Mouse (Mus musculus): ENCODE data around the gene Nradd. TPM values are rescaled to one million over a fixed set of nuclear protein-coding genes. Genes with fewer than 3 reads are reported as not detected.

The Nradd gene
- polyA plus RNA-seq, 1 experiment: 3.7 TPM

DNA sequence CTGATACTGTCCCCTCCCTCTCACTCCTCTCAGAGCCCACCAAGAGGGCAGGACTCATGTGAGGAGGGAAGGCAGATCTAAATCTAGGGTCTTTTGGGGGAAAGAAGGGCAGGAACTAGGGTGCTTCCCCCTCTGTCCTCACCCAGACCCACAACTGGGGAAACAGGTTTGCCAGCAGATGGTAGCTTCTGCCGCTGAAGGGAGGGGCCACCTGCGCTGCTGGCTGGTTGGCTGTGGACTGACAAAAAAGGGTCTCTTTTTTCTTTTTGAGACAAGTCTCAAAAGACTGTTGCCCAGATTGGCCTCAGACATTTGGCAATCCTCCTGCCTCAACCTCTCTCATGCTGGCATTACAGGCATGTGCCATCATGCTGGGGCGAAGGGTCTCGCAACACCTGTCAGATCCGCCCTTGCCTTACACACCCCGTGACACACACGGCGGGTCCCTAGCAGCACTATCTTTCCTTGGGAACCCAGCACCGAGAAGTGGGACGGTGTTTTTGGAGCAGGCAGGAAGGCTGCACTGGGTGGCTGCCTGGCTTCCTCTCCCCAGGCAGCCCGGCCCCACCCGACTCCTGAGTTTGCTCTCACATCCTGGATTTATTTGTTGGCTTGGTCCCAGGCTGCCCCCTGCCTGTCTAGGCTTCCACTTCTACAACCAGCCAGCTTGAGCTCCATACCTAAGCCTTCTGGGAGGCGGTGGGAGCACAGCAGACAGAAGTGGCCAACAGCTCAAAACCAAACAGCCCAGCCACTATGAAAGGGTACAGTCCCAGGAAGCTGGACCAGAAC is 27.9 kb upstream of the Nradd start:
- peaks cover 20% of the 10 kb centered on the region for H3K4me1 ChIP-seq (ENCODE audit: control insufficient read depth, insufficient read depth, insufficient read length, low read length)
- TF ChIP-seq CTCF (IDR thresholded peaks at IDR 0.05; ENCODE audit: extremely low read depth, insufficient read length, insufficient replicate concordance, low read depth, low read length) (no peak), POLR2A (IDR thresholded peaks at IDR 0.05; ENCODE audit: low read depth, low read length) (no peak)
- H3K4me3 ChIP-seq (ENCODE audit: low read depth, low read length): peak overlapping the region; percentile 76
- 0 out of 2 replicates have a peak, but pooled peaks cover 1% of the 10 kb centered on the region for H3K36me3 ChIP-seq (ENCODE audit: control insufficient read depth, insufficient read depth, low read length)
- no peaks in the 10 kb centered on the region for H3K27me3 ChIP-seq (ENCODE audit: control insufficient read depth, insufficient read depth, low read length)
- peak overlapping the region; percentile 59 for H3K27ac ChIP-seq (ENCODE audit: insufficient read depth, low read depth, low read length)
- 10% methylated on average over 13 of the region's 13 CpGs for WGBS

DNA sequence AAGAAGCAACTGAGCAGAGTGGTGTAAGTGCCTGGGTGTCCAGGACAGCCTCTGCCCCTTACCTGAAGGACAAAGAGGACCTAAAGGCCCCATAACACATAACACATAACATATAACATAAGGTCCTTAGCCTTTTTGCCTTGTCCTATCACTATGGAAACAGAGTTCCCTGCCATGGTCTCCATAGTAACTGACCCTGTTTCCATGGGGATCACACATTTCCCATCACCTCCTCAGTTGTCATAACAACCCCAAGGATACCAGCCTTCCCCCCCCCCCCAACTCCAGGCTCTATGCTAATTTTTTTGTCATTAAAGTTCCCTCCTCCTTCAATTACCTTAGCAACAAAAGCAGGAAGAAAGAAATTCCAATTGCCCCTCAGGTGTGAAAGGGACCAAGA is 25.5 kb upstream of the Nradd start:
- no peaks in the 10 kb centered on the region for H3K27me3 ChIP-seq (ENCODE audit: control insufficient read depth, insufficient read depth, low read length)
- H3K4me3 ChIP-seq (ENCODE audit: low read depth, low read length): no peak overlapping the region
- no peak overlapping the region for H3K27ac ChIP-seq (ENCODE audit: insufficient read depth, low read depth, low read length)
- TF ChIP-seq POLR2A (IDR thresholded peaks at IDR 0.05; ENCODE audit: low read depth, low read length): no peak
- no peak for TF ChIP-seq CTCF (IDR thresholded peaks at IDR 0.05; ENCODE audit: extremely low read depth, insufficient read length, insufficient replicate concordance, low read depth, low read length)
- peaks cover 21% of the 10 kb centered on the region for H3K4me1 ChIP-seq (ENCODE audit: control insufficient read depth, insufficient read depth, insufficient read length, low read length)
- 0 out of 2 replicates have a peak, but pooled peaks cover 1% of the 10 kb centered on the region for H3K36me3 ChIP-seq (ENCODE audit: control insufficient read depth, insufficient read depth, low read length)

DNA sequence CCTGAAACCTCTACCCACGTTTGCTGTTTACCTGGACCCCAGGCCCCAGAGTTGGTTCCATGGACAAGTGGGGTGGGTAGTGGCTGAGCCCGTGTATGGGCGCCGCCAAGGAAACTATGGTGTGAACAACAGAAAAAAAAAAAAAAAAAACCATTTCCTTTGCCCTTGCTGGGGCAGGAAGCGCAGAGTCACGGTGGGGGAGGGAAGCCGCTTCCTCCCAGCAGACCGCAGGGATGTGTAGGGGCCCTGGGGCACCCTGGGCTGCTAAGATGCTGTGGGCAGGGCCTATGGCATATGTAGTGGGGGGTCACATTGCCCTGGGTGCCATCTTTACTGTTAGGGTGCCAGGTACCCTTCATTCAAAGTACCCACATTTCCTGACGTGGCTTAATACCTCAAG is 21.0 kb upstream of the Nradd start:
- peak overlapping the region; percentile 35; the same call in 1 of the 2 replicates for H3K27ac ChIP-seq (ENCODE audit: insufficient read depth, low read depth, low read length)
- peak overlapping the region; percentile 32 for H3K4me3 ChIP-seq (ENCODE audit: low read depth, low read length)
- no peak for TF ChIP-seq POLR2A (IDR thresholded peaks at IDR 0.05; ENCODE audit: low read depth, low read length)
- no peak for TF ChIP-seq CTCF (IDR thresholded peaks at IDR 0.05; ENCODE audit: extremely low read depth, insufficient read length, insufficient replicate concordance, low read depth, low read length)
- H3K36me3 ChIP-seq (ENCODE audit: control insufficient read depth, insufficient read depth, low read length): peaks cover 6% of the 10 kb centered on the region
- H3K4me1 ChIP-seq (ENCODE audit: control insufficient read depth, insufficient read depth, insufficient read length, low read length): peaks cover 6% of the 10 kb centered on the region; the same call in 1 of the 2 replicates
- 87% methylated on average over 9 of the region's 9 CpGs for WGBS
- H3K27me3 ChIP-seq (ENCODE audit: control insufficient read depth, insufficient read depth, low read length): no peaks in the 10 kb centered on the region

DNA sequence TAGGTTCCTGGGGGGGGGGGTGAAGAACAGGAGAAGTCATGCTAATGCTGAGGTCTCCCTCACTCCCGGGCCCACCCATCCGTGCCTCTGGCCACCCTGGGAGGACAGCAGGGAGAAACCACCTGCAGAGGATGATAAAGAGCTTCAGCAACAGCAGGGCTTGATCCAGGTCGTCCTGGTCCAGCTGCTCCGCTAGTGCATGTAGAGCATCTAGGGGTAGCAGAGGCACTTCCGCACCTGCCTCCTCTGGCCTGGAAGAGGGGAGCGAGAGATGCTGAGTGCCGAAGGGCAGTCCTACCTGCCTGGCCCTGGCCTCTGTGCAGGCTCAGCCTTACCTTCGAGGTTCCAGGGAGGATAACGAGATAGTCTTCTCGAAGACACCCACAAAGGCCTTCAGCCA is 20.0 kb upstream of the Nradd start:
- H3K4me1 ChIP-seq (ENCODE audit: control insufficient read depth, insufficient read depth, insufficient read length, low read length): peaks cover 6% of the 10 kb centered on the region; the same call in 1 of the 2 replicates
- 87% methylated on average over 10 of the region's 10 CpGs for WGBS
- no peak overlapping the region for H3K4me3 ChIP-seq (ENCODE audit: low read depth, low read length)
- no peak overlapping the region for H3K27ac ChIP-seq (ENCODE audit: insufficient read depth, low read depth, low read length)
- H3K27me3 ChIP-seq (ENCODE audit: control insufficient read depth, insufficient read depth, low read length): no peaks in the 10 kb centered on the region
- H3K36me3 ChIP-seq (ENCODE audit: control insufficient read depth, insufficient read depth, low read length): peaks cover 6% of the 10 kb centered on the region
- TF ChIP-seq CTCF (IDR thresholded peaks at IDR 0.05; ENCODE audit: extremely low read depth, insufficient read length, insufficient replicate concordance, low read depth, low read length) (no peak), POLR2A (IDR thresholded peaks at IDR 0.05; ENCODE audit: low read depth, low read length) (no peak)

DNA sequence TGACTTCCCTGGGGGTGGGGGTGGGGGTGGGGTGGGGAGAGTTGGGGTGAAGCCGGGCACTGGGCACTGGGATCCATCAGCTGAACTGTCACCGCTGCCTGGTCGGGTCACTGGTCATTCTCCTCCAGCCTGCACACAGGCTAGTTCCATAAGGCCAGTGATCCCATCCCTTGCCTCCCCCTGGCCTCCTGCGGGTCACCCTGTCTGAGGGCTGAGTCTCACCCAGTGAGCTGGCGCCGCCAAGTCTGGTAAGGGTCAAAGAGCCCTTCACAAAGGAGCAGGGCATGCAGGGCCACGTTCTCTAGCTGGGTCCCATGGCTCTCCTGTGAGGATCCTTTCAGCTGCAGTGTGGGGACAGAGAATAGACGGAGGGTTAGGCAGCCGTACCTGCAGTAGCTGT is 19.5 kb upstream of the Nradd start:
- TF ChIP-seq CTCF (IDR thresholded peaks at IDR 0.05; ENCODE audit: extremely low read depth, insufficient read length, insufficient replicate concordance, low read depth, low read length): no peak
- TF ChIP-seq POLR2A (IDR thresholded peaks at IDR 0.05; ENCODE audit: low read depth, low read length): no peak
- 80% methylated on average over 9 of the region's 9 CpGs for WGBS

DNA sequence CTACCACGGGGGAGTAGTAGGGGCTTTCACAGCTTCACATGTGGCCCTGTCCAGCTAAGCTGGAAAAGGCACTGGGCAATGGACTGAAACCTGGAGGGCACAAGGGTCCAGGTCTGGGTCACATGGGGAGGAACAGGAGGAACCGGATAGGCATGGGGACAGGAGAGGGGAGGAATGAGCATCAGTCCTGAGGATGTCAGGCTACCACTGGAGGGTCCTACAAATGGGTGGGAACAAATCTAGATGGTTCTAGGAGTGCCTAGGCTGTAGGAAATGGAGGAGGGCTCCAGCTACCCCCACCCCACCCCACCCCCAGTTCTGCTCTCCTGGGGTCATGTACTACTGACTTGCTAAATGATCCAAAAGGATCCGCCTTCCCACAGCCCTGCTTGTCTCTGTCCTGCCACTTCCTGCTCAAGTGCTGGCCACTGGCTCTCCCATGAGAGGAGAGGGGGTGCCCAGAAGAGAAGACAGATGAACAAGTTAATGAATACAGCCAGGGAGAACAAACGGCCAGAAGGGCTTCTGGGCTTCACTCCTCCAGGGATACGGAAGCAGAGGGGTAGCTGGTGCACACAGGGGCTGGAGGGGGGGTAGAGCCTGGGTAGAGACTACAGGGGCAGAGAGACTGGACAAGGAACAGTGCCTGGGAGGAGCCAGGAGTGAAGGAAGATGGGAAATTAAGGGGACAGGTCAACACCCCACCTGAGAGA is 18.7 kb upstream of the Nradd start:
- Histone ChIP-seq H3K27me3 (ENCODE audit: control insufficient read depth, insufficient read depth, low read length) (no peaks in the 10 kb centered on the region), H3K4me3 (ENCODE audit: low read depth, low read length) (no peak overlapping the region), H3K36me3 (ENCODE audit: control insufficient read depth, insufficient read depth, low read length) (peaks cover 15% of the 10 kb centered on the region), H3K27ac (ENCODE audit: insufficient read depth, low read depth, low read length) (no peak overlapping the region), H3K4me1 (ENCODE audit: control insufficient read depth, insufficient read depth, insufficient read length, low read length) (peaks cover 6% of the 10 kb centered on the region; the same call in 1 of the 2 replicates)
- TF ChIP-seq POLR2A (IDR thresholded peaks at IDR 0.05; ENCODE audit: low read depth, low read length) (no peak), CTCF (IDR thresholded peaks at IDR 0.05; ENCODE audit: extremely low read depth, insufficient read length, insufficient replicate concordance, low read depth, low read length) (no peak)
- WGBS: 71% methylated on average over 5 of the region's 5 CpGs

More for the DNA sequence above, 19.5 kb upstream of the Nradd start:
- H3K4me3 ChIP-seq (ENCODE audit: low read depth, low read length): no peak overlapping the region
- H3K27me3 ChIP-seq (ENCODE audit: control insufficient read depth, insufficient read depth, low read length): no peaks in the 10 kb centered on the region
- H3K4me1 ChIP-seq (ENCODE audit: control insufficient read depth, insufficient read depth, insufficient read length, low read length): peaks cover 6% of the 10 kb centered on the region; the same call in 1 of the 2 replicates
- H3K36me3 ChIP-seq (ENCODE audit: control insufficient read depth, insufficient read depth, low read length): peaks cover 8% of the 10 kb centered on the region
- no peak overlapping the region for H3K27ac ChIP-seq (ENCODE audit: insufficient read depth, low read depth, low read length)

DNA sequence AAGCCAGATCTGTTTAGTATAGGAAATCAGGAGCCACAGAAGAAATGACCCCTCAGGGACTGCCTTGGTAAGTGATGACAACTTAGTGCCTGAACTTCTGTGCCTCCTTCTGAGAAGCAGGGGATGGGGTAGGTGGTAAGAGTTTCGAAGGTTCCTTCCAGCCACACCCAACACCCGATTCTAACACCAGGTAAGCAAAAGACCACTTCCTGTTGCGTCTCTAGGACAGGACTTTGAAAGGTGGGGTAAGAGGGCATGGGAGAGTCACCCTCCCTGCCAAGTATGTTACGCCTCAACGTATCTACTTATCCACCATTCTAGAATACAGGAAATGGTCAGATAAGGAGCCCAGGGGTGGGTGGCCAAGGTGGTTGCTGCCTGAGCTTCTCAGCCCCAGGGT is 16.8 kb upstream of the Nradd start:
- TF ChIP-seq CTCF (IDR thresholded peaks at IDR 0.05; ENCODE audit: extremely low read depth, insufficient read length, insufficient replicate concordance, low read depth, low read length): no peak
- TF ChIP-seq POLR2A (IDR thresholded peaks at IDR 0.05; ENCODE audit: low read depth, low read length): no peak
- H3K27me3 ChIP-seq (ENCODE audit: control insufficient read depth, insufficient read depth, low read length): no peaks in the 10 kb centered on the region
- H3K36me3 ChIP-seq (ENCODE audit: control insufficient read depth, insufficient read depth, low read length): peaks cover 24% of the 10 kb centered on the region
- H3K4me3 ChIP-seq (ENCODE audit: low read depth, low read length): no peak overlapping the region
- WGBS: 59% methylated on average over 5 of the region's 5 CpGs
- H3K27ac ChIP-seq (ENCODE audit: insufficient read depth, low read depth, low read length): no peak overlapping the region
- peaks cover 6% of the 10 kb centered on the region; the same call in 1 of the 2 replicates for H3K4me1 ChIP-seq (ENCODE audit: control insufficient read depth, insufficient read depth, insufficient read length, low read length)

All from small intestine, adult 2 months (tissue).